Mouse (Mus musculus): Measurements from ENCODE around the gene Mllt10. TPM values are rescaled to one million over a fixed set of nuclear protein-coding genes. Genes with fewer than 3 reads are reported as not detected.

Gene Mllt10
- total and polyA plus RNA-seq, 2 experiments from 2014 or later: 28.9 to 96.5 TPM

GRCm38 (mm10) chr2:18235524-18235923 is 180.5 kb downstream of the Mllt10 start:
- H3K4me2 ChIP-seq (ENCODE audit: low read depth, low read length, poor library complexity, severe bottlenecking): no peak overlapping the region
- 96% methylated on average over 5 of the region's 5 CpGs for WGBS
- no peak overlapping the region for H3K9ac ChIP-seq (replicated peaks; ENCODE audit: low read length, poor library complexity, severe bottlenecking)
- H3K4me1 ChIP-seq (ENCODE audit: insufficient read depth, low read length): no peaks in the 10 kb centered on the region
- H3K36me3 ChIP-seq (ENCODE audit: insufficient read depth, low read length): no peaks in the 10 kb centered on the region
- H3K27ac ChIP-seq (ENCODE audit: low read depth, low read length): no peak overlapping the region
- no peak overlapping the region for H3K4me3 ChIP-seq (ENCODE audit: low read depth, low read length)
- H3K27me3 ChIP-seq (ENCODE audit: insufficient read depth, low read length): no peaks in the 10 kb centered on the region
- DNase-seq (ENCODE audit: low spot score) (no peak), ATAC-seq (ENCODE audit: low FRiP score) (no peak)
- H3K9me3 ChIP-seq (ENCODE audit: low read length): no peaks in the 10 kb centered on the region
- no peak for TF ChIP-seq CTCF (IDR thresholded peaks at IDR 0.05)

GRCm38 (mm10) chr2:18249224-18249623 is 194.2 kb downstream of the Mllt10 start:
- DNase-seq (ENCODE audit: low spot score) (no peak), ATAC-seq (ENCODE audit: low FRiP score) (no peak)
- TF ChIP-seq CTCF (IDR thresholded peaks at IDR 0.05): no peak
- peaks cover 2% of the 10 kb centered on the region; the same call in 1 of the 2 replicates for H3K36me3 ChIP-seq (ENCODE audit: insufficient read depth, low read length)
- no peak overlapping the region for H3K4me2 ChIP-seq (ENCODE audit: low read depth, low read length, poor library complexity, severe bottlenecking)
- H3K9me3 ChIP-seq (ENCODE audit: low read length): no peaks in the 10 kb centered on the region
- no peak overlapping the region for H3K27ac ChIP-seq (ENCODE audit: low read depth, low read length)
- H3K4me3 ChIP-seq (ENCODE audit: low read depth, low read length): no peak overlapping the region
- no peaks in the 10 kb centered on the region for H3K27me3 ChIP-seq (ENCODE audit: insufficient read depth, low read length)
- 87% methylated on average over 3 of the region's 3 CpGs for WGBS
- H3K9ac ChIP-seq (replicated peaks; ENCODE audit: low read length, poor library complexity, severe bottlenecking): no peak overlapping the region
- H3K4me1 ChIP-seq (ENCODE audit: insufficient read depth, low read length): no peaks in the 10 kb centered on the region

Small RNA genes lying within 50 kb of the gene (microRNA-seq; reads per million reads assigned to microRNA genes)
- gene Gm23638 (ENCODE audit: borderline number of aligned reads) (not detected), gene Mir7655 (ENCODE audit: borderline number of aligned reads) (4.0 reads per million, percentile 6 among the genes with 10 or more reads in this experiment)

Other genes with a start within 250 kb of the Mllt10 start
- not detected in 2 replicates for gene H2al2a, start 58.3 kb upstream of the Mllt10 start, total RNA-seq (2014; rRNA removed)
- gene H2al2a, start 58.3 kb upstream of the Mllt10 start, polyA plus RNA-seq (2015; fragmentation: Nextera tagmentation; extraction: Ambion mirVana): not detected in 2 replicates
- gene A930004D18Rik, start 17.5 kb upstream of the Mllt10 start, total RNA-seq (2014; rRNA removed): 2.4 and 3.6 TPM in 2 replicates
- 9.7 and 10.3 TPM in 2 replicates for gene A930004D18Rik, start 17.5 kb upstream of the Mllt10 start, polyA plus RNA-seq (2015; fragmentation: Nextera tagmentation; extraction: Ambion mirVana)
- 12.1 and 12.4 TPM in 2 replicates for gene Skida1, start 6.2 kb upstream of the Mllt10 start, total RNA-seq (2014; rRNA removed)
- gene Skida1, start 6.2 kb upstream of the Mllt10 start, polyA plus RNA-seq (2015; fragmentation: Nextera tagmentation; extraction: Ambion mirVana): 3.5 and 4.3 TPM in 2 replicates